Mouse (Mus musculus): ENCODE measurements at regions not wholly inside any gene's neighbourhood (a gene's known extent, or its start where the extent isn't known, plus 50 kb on each side); places are given as distances from the start of the nearest gene placed in this dataset.

GRCm38 (mm10) chr11:37497874-37498273, 262.1 kb upstream of the Tenm2 start:
- no peak overlapping the region for H3K9ac ChIP-seq
- no peaks in the 10 kb centered on the region for H3K36me3 ChIP-seq
- H3K9me3 ChIP-seq = no peaks in the 10 kb centered on the region
- H3K4me3 ChIP-seq (replicated peaks) = no peak overlapping the region
- WGBS = 71% methylated on average over 9 of the region's 9 CpGs
- H3K4me1 ChIP-seq (replicated peaks) = no peaks in the 10 kb centered on the region
- no peaks in the 10 kb centered on the region for H3K27me3 ChIP-seq (replicated peaks)
- H3K27ac ChIP-seq = no peak overlapping the region
- no peak overlapping the region for H3K4me2 ChIP-seq (replicated peaks)
- no peak for ATAC-seq

- Histone ChIP-seq H3K9me3 (no peaks in the 10 kb centered on the region), H3K36me3 (no peaks in the 10 kb centered on the region), H3K4me3 (replicated peaks) (no peak overlapping the region), H3K4me1 (replicated peaks) (no peaks in the 10 kb centered on the region), H3K9ac (no peak overlapping the region), H3K4me2 (replicated peaks) (no peak overlapping the region), H3K27ac (no peak overlapping the region), H3K27me3 (replicated peaks) (no peaks in the 10 kb centered on the region)
- 73% methylated on average over 3 of the region's 3 CpGs for WGBS
- ATAC-seq = no peak
Observed at GRCm38 (mm10) chr11:37480236-37480635, 244.5 kb upstream of the Tenm2 start.

- Histone ChIP-seq H3K9me3 (no peaks in the 10 kb centered on the region), H3K4me3 (replicated peaks) (no peak overlapping the region), H3K27me3 (replicated peaks) (no peaks in the 10 kb centered on the region), H3K9ac (no peak overlapping the region), H3K4me2 (replicated peaks) (no peak overlapping the region), H3K36me3 (no peaks in the 10 kb centered on the region), H3K4me1 (replicated peaks) (no peaks in the 10 kb centered on the region), H3K27ac (no peak overlapping the region)
- WGBS = 86% methylated on average over 6 of the region's 6 CpGs
- no peak for ATAC-seq
Observed at GRCm38 (mm10) chr11:37478970-37479482, 243.3 kb upstream of the Tenm2 start.

GRCm38 (mm10) chr11:37474068-37474467, 238.3 kb upstream of the Tenm2 start:
- no peak overlapping the region for H3K4me3 ChIP-seq (replicated peaks)

GRCm38 (mm10) chr11:37463658-37464420, 228.1 kb upstream of the Tenm2 start:
- H3K9ac ChIP-seq = no peak overlapping the region
- WGBS = 84% methylated on average over 9 of the region's 9 CpGs
- ATAC-seq = no peak
- H3K4me2 ChIP-seq (replicated peaks) = no peak overlapping the region
- H3K27ac ChIP-seq = no peak overlapping the region
- no peaks in the 10 kb centered on the region for H3K4me1 ChIP-seq (replicated peaks)
- no peaks in the 10 kb centered on the region for H3K27me3 ChIP-seq (replicated peaks)
- no peaks in the 10 kb centered on the region for H3K9me3 ChIP-seq
- no peak overlapping the region for H3K4me3 ChIP-seq (replicated peaks)
- H3K36me3 ChIP-seq = no peaks in the 10 kb centered on the region

More at GRCm38 (mm10) chr11:37474068-37474467, 238.3 kb upstream of the Tenm2 start:
- Histone ChIP-seq H3K4me2 (replicated peaks) (no peak overlapping the region), H3K9me3 (no peaks in the 10 kb centered on the region), H3K27me3 (replicated peaks) (no peaks in the 10 kb centered on the region), H3K27ac (no peak overlapping the region), H3K36me3 (no peaks in the 10 kb centered on the region), H3K9ac (no peak overlapping the region), H3K4me1 (replicated peaks) (no peaks in the 10 kb centered on the region)
- 50% methylated on average over 6 of the region's 6 CpGs for WGBS
- ATAC-seq = no peak

GRCm38 (mm10) chr11:37462375-37462774, 226.6 kb upstream of the Tenm2 start:
- no peaks in the 10 kb centered on the region for H3K4me1 ChIP-seq (replicated peaks)
- H3K9me3 ChIP-seq = no peaks in the 10 kb centered on the region
- WGBS = 77% methylated on average over 4 of the region's 4 CpGs
- H3K27ac ChIP-seq = no peak overlapping the region
- H3K27me3 ChIP-seq (replicated peaks) = no peaks in the 10 kb centered on the region
- ATAC-seq = no peak
- no peak overlapping the region for H3K4me2 ChIP-seq (replicated peaks)
- no peaks in the 10 kb centered on the region for H3K36me3 ChIP-seq
- no peak overlapping the region for H3K9ac ChIP-seq
- no peak overlapping the region for H3K4me3 ChIP-seq (replicated peaks)

GRCm38 (mm10) chr11:37447361-37447760, 211.6 kb upstream of the Tenm2 start:
- H3K27me3 ChIP-seq (replicated peaks) = no peaks in the 10 kb centered on the region
- H3K9me3 ChIP-seq = no peaks in the 10 kb centered on the region
- no peak overlapping the region for H3K4me3 ChIP-seq (replicated peaks)
- H3K27ac ChIP-seq = no peak overlapping the region
- no peaks in the 10 kb centered on the region for H3K36me3 ChIP-seq
- no peak for ATAC-seq
- no peaks in the 10 kb centered on the region for H3K4me1 ChIP-seq (replicated peaks)
- H3K9ac ChIP-seq = no peak overlapping the region
- no peak overlapping the region for H3K4me2 ChIP-seq (replicated peaks)

- ATAC-seq = no peak
- H3K9me3 ChIP-seq = no peaks in the 10 kb centered on the region
- WGBS = 67% methylated on average over 1 of the region's 1 CpGs
Observed at GRCm38 (mm10) chr11:37446626-37447025, 210.9 kb upstream of the Tenm2 start.

GRCm38 (mm10) chr11:37442781-37443180, 207.0 kb upstream of the Tenm2 start:
- Histone ChIP-seq H3K36me3 (no peaks in the 10 kb centered on the region), H3K4me1 (replicated peaks) (no peaks in the 10 kb centered on the region), H3K9me3 (no peaks in the 10 kb centered on the region), H3K27ac (no peak overlapping the region), H3K4me2 (replicated peaks) (no peak overlapping the region), H3K4me3 (replicated peaks) (no peak overlapping the region), H3K9ac (no peak overlapping the region), H3K27me3 (replicated peaks) (no peaks in the 10 kb centered on the region)
- 65% methylated on average over 2 of the region's 2 CpGs for WGBS
- no peak for ATAC-seq

More at GRCm38 (mm10) chr11:37446626-37447025, 210.9 kb upstream of the Tenm2 start:
- Histone ChIP-seq H3K4me3 (replicated peaks) (no peak overlapping the region), H3K27me3 (replicated peaks) (no peaks in the 10 kb centered on the region), H3K4me1 (replicated peaks) (no peaks in the 10 kb centered on the region), H3K4me2 (replicated peaks) (no peak overlapping the region), H3K27ac (no peak overlapping the region), H3K9ac (no peak overlapping the region), H3K36me3 (no peaks in the 10 kb centered on the region)

- no peak for ATAC-seq
- Histone ChIP-seq H3K9ac (no peak overlapping the region), H3K4me2 (replicated peaks) (no peak overlapping the region), H3K27ac (no peak overlapping the region), H3K27me3 (replicated peaks) (no peaks in the 10 kb centered on the region), H3K36me3 (no peaks in the 10 kb centered on the region), H3K9me3 (no peaks in the 10 kb centered on the region), H3K4me1 (replicated peaks) (no peaks in the 10 kb centered on the region), H3K4me3 (replicated peaks) (no peak overlapping the region)
- WGBS = 70% methylated on average over 2 of the region's 2 CpGs
Observed at GRCm38 (mm10) chr11:37434600-37434999, 198.8 kb upstream of the Tenm2 start.

- Histone ChIP-seq H3K27me3 (replicated peaks) (no peaks in the 10 kb centered on the region), H3K4me3 (replicated peaks) (no peak overlapping the region), H3K4me1 (replicated peaks) (no peaks in the 10 kb centered on the region), H3K27ac (no peak overlapping the region), H3K36me3 (no peaks in the 10 kb centered on the region), H3K4me2 (replicated peaks) (no peak overlapping the region), H3K9me3 (no peaks in the 10 kb centered on the region), H3K9ac (no peak overlapping the region)
- WGBS = 55% methylated on average over 5 of the region's 5 CpGs
- ATAC-seq = no peak
Observed at GRCm38 (mm10) chr11:37424312-37425169, 188.8 kb upstream of the Tenm2 start.

- H3K27me3 ChIP-seq (replicated peaks) = no peaks in the 10 kb centered on the region
- H3K4me2 ChIP-seq (replicated peaks) = no peak overlapping the region
- H3K36me3 ChIP-seq = no peaks in the 10 kb centered on the region
- H3K4me1 ChIP-seq (replicated peaks) = no peaks in the 10 kb centered on the region
- no peak for ATAC-seq
- H3K9me3 ChIP-seq = no peaks in the 10 kb centered on the region
- no peak overlapping the region for H3K9ac ChIP-seq
- WGBS = 56% methylated on average over 3 of the region's 3 CpGs
- H3K27ac ChIP-seq = no peak overlapping the region
- H3K4me3 ChIP-seq (replicated peaks) = no peak overlapping the region
Observed at GRCm38 (mm10) chr11:37412868-37413267, 177.1 kb upstream of the Tenm2 start.
